Mouse (Mus musculus) adrenal gland, adult (tissue): Measurements from ENCODE around the gene Serpina3j.
"Not testable (repeated sequence)": the region's sequence is repeated elsewhere in the genome, so short reads cannot be mapped to it uniquely, and the experiment has no call there.

Source experiments
- DNase-seq, 2 experiments: peaks; one replicate each; pipeline ENCODE4 v3.0.0; 2022 to 2023; ENCODE audit warnings: low spot score in 1 of 2; ENCODE audit not compliant: inconsistent age in 2 of 2

The Serpina3j gene

DNA sequence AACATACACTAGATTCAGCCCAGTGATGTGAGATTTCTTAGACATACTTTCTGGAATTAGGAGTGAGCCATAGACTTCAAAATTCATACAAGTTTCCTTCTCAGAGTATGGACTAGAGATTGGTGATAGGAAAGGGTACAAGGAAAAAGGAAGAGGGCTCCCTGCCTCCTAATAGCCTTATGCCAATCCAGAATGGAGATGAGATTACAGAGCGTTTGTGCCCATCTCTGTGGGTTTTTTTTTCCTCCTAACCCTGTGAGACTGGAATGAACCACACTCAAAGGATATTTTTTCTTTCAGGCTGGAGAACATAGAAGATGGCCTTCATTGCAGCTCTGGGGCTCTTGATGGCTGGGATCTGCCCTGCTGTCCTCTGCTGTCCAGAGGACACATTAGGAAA, at the start of gene Serpina3j:
Gene Serpina3j (plus strand): TSS at position 301 of the 400 bp plus-strand sequence.
- DNase-seq: no peak

DNA sequence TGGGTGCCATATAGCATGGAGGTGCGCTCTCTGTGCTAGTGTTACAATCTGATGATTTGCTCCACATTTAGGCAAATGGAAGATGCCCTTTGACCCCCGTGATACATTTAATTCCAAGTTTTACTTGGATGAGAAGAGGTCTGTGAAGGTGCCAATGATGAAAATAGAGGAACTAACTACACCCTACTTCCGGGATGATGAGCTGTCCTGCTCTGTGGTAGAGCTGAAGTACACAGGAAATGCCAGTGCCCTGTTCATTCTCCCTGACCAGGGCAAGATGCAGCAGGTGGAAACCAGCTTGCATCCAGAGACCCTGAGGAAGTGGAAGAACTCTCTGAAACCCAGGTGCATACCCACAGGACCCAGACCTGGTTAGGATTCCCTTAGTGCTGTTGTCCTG, 48.0 kb upstream of the Serpina3j start:
- DNase-seq: no peak

DNA sequence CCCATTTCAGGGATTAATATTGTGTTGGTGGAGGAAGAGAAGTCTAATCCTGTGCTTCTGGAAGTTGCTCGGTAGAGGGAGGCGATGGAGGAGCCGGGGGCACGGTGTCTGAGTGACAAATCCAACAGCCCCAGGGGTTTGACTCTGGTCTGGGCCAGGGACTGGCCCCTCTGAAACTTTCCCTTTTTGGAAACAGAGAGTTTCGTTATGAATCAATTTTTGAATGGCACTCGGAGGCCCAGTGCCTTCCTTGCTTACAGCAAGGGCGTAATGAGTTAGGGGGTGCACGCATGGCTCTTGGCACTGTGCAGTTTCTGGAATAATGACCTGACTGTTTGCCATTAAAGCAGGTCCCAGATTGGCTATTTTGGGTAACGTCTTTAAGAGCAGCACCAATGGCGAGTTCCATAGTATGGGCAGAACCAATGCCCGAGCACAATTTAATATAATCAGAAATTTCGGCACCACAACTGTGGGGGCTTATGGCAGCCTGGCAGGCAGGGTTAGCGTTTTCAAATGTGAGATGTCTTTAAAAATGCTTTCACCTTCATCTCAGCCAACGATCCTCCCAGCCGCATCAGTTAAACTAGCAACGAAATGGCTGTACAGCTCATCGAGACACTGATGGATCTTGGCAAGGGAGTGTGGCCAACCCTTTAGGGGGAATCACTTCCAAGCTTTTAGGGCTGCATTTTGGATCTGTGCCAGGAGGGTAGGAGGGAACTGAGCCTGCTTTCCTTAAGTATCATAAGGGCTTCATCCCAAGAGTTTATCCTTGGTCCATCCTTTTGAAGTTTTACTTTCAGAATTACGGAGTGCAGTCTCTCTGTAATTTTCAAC, 35.9 kb upstream of the Serpina3j start:
- no peak for DNase-seq

DNA sequence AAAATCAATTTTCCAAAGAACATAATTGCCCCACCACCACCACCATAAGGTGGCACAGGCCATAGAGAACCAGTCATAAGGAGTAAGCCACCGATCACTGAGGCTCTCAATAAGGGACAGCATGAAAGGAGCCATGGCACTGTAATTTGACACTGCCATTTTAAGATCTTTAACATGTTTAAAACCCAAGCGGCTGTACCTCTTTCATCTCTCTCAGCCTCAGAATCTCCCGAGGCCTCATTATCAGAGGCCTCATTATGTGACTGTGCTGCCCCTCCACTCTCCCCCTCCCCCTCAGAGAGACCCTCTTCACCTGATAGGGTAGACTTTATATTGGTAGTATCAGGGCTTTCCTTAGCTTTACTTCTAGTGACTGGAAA, 35.3 kb upstream of the Serpina3j start:
- DNase-seq: no peak

DNA sequence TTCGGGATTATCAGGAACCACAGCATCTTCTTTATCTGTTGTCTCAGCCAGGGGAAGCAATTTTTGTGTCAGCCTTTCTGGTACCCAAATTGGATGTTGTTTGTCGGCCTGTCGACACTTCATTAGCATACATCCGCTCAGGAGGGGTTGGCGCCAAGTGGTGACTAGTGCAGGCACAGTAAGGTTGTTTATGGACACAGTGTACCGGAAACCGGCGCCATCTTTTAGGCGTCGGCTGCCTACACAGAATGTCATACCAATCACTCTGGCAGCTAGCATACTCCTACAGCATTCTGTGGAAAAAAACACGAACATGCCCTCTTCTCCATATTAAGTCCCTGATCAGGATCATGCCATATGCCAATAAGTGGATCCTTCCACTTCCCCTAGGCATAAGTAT, 31.0 kb upstream of the Serpina3j start:
- DNase-seq: no peak

DNA sequence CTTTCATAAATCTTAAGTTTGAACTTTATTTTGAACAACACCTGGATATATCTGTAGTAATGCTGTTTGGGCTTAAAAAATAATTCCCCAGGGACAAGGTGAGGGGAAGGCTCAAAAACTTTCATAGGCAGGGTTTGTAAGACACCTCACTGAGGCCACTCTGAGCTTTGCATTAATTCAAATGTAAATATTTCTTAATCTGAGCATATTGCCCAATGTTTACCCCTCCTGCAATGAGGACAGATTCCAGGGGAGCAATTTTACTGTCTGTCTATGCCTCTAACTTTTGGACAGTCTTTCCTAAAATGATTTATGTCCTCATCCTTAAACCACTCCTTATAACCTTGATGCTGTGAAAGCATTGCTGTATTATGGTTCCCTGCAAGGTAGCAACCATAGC, 26.0 kb upstream of the Serpina3j start:
- DNase-seq: no peak

DNA sequence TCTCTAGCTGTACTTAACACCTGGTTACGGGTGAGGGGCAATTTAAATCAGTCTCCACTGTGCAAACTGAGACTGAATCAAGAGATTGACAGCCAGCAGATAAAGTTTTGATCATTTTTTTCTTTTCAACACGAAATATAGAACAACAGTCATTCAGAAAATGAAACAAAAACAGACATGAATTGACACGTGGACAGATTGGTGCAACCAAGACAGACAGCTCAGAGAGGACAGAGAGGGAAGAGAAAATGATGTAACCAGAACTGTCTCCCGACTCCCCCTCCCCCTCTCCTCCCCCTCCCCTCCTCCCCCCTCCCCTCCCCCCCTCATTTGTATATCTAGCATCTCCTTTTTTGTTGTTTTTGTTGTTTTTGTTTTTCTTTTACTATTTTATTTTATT, 24.5 kb upstream of the Serpina3j start:
- no peak for DNase-seq

DNA sequence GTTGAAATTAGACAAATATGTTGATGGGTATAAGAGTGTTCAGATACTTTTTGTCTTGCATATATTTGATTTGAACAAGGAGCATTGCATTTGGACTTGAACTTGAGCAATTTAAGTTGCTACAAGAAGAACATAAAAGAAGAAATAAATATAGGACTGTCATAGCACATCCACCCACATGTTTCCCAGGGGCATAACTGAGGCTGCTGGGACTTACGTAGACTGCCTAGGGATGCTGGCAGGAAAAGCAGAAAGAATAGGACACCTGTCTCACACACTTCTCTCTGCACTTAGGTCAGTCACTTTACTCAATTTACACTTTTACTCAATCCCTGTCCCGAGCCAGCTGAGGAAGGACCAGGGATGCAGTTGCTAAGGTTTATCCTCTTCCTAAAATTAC, 20.4 kb upstream of the Serpina3j start:
- DNase-seq: no peak

DNA sequence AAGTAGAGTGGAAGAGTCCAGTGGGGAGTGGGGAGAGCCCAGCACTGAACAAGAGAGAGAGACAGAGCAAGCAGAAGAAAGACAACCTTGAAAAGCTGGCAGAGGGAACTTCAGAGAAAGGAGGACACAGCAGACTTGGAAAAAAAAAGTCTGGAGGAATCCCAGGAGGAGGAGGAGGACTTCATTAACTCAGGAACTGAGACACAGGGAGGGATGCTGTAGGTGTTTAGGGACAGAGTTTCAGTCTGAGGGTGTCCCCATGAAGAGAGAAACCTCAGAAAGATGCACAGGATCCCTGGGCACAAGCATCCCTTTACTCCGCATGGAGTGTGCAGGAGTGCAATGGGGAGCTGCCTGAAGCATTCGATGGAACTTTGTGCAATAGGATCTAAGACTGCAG, 16.3 kb upstream of the Serpina3j start:
- no peak for DNase-seq

DNA sequence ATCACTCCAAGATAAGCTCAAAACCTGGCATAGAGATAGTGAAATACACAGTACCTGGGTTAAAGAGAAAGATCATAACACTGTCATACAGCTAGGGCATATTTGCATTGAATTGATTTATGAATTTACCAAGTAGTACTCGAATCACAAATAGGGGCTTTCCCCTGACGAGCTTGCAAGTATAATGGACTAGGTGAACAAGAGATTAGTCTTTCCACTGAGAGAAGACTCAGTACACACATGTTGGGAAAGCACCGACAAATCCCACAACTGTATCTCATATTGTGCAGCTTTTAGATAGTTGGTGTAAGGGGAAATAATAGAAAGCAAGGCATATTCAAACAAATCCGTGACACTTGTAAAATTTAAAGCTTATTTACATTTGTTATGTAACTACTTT, 8.4 kb upstream of the Serpina3j start:
- no peak for DNase-seq

DNA sequence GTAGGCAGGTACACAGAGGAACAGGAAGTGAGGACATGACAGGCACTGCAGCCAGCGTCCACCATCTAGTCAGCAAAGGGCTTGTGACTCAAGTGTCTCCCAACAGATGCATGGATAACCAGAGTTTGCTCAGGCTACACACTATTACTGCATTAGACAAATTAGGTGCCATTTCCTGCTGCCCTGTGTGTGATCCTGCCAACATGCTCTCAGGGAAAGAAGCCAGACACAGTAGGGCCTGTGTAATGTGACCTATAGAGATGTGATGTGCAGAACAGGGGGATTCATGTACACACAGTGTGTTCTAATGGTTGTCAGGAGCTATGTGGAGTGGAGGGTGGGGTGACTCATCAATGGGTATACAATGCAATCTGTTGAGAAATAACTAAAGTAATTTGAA, 8.1 kb downstream of the Serpina3j start:
- no peak for DNase-seq

DNA sequence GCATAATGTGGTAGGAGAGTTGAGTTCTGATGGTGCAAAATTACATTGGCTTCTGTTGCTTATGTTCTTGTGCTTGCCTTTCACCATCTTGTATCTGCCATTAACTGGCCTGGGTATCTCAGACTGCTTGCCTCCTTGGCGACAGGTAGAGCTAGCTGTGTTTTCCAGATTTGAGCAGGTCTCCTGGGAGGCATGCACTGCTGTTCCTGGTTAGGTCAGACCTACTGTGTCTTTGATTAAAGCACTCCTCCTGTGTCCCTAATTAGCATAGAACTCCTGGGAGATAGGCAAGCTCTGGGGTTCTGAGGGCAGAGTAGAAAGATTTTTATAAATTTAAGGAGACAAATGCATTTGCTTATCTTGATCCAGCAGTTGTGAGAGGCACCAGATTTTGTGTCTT, 17.3 kb downstream of the Serpina3j start:
- DNase-seq: no peak

DNA sequence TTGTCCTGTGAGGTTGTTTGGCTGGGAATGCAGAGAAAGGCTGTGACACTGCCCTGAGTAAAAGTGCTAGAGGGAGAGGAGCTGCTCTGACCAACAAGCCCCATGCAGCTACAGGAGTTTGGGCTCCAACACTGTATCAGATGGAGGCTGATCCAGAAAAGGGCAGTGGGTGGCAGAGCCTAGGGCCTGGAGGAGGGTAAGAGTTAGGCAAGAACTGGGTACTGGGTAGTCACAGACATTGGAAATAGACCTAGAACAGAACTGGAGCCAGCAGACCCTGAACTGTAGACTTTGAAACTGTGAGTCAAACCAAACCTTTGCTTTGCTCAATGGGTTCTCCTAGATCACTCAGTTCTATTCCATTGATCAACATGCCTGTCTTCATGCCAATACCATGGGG, 22.5 kb downstream of the Serpina3j start:
- DNase-seq: not testable (repeated sequence)

DNA sequence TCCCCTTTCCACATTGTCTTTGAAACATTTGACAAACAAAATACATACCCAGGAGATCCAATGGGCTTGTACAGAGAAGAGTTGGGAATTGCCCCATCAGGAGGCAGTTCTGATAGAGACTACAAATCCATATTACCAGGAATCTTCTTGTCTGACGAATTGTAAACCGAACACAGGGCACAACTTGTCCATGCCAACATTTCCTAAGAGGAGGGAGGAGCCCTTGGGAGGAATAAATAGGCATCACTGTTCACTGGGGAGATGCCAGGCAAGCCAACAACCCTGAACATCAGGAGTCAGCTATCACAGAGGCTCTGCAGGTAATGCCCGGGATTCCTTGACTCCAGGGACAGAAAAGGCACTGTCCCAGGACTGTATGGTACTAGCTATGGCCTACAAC, 23.9 kb downstream of the Serpina3j start, which contains the start of the genes Serpina3k and Serpina3m:
Gene Serpina3k (plus strand): TSS at position 261 of the 400 bp plus-strand sequence.
Gene Serpina3m (plus strand): TSS at position 261 of the 400 bp plus-strand sequence.
- DNase-seq: not testable (repeated sequence)

DNA sequence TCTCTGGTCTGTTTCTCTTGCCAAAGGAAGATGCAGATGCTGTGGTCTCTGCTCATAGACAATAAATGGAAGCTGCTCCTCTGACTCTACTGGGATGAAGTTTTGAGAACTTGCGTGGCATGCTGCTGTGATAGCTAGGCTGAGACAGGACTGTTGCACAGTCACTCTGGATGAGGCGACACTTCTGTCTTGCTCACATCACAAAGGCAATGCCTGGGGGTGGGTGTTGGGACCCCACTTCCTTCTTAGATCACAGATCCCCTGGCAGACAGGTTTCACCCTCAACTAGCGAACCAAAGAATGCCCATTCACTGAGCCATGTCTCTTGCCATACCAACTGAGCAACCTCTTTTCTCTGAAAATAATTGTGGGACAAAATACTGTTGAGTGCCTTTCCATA, 24.4 kb downstream of the Serpina3j start:
- no peak for DNase-seq

DNA sequence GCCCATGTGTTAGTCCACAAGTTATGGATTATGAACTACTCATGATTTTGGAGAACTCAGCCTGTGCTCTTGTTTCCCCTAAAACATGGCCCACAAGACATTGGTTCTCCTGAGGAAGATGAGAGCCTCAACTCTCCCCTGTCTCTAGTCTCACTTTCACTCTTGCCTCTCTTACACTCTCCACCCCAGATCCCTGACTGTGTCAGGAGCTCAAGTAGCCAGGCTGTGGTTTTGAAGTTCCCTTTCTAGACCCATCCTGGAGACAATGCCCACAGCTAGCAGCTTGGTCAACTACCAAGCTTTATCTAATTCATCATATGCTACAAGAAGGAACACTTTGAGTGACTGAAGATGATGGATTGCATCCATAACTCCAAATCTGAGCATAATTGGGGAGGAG, 28.1 kb downstream of the Serpina3j start:
- not testable (repeated sequence) for DNase-seq

DNA sequence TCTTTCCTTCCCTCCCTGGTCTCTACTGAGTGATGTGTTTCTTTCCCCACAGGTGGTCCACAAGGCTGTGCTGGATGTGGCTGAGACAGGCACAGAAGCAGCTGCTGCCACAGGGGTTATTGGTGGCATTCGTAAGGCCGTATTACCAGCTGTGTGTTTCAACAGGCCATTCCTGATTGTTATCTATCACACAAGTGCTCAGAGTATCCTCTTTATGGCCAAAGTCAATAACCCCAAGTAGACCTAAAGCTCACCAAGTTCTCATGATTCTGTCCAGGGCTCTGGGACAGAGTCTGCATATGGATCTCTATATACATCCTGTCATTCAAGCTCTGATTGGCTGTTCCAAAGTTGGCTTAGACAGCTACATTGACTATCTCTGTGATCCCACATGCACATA, 30.8 kb downstream of the Serpina3j start:
- DNase-seq: no peak

DNA sequence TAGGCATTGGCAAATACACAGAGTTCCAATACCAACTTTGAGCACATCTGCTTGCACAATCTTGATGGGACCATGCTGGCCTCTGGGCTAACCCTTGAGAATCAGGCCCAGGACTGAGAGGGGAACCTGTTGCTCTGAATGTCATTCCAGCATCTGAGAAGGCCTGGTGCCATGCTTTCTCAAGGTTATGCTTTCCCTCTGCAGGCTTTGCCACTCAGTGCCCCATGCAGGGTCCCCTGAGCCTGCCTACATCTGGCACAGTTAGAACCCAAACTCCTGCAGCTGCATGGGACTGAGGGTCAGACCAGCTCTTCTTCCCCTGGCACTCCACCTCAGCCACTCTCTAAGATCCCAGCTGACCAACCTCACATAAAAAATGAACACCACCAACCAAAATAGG, 31.4 kb downstream of the Serpina3j start:
- DNase-seq: no peak

DNA sequence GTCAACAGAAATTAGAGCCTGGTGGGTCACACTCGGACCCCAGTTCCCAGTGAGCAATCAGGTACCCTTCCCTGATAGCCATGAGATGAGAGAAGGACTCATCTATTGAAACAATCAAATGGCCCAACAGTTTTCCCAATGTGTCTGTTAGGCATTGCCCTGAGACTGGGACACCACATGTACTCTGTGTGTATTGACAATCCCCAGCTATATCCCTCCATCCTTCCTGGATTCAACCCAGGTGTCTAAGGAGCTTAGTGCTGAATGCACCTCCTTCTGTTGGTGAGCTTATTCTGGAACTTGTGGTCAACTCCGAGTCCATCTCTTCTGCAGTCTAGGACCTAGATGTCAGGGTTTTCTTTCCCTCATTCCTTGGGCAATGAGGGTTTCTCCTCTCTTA, 32.7 kb downstream of the Serpina3j start:
- no peak for DNase-seq

DNA sequence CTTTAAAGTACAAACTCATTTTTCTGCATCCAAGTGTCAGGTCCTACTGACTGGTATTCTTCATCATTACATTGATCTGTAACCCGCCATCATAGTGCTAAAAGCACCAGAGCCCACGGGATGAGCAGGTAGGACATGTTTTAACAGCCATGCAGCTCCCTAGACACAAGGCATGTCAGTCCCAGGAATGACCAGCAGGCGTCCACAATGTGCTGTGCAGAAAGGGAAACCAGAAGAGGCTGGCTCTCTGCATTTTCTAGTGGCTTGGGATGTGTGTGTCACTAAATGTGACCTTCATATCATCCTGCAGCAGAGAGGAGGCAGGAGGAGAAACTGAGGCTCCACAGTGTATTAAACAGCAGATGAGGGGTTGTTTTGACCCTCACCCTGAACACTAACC, 37.5 kb downstream of the Serpina3j start:
- peak; percentile 28 to 76 for DNase-seq

DNA sequence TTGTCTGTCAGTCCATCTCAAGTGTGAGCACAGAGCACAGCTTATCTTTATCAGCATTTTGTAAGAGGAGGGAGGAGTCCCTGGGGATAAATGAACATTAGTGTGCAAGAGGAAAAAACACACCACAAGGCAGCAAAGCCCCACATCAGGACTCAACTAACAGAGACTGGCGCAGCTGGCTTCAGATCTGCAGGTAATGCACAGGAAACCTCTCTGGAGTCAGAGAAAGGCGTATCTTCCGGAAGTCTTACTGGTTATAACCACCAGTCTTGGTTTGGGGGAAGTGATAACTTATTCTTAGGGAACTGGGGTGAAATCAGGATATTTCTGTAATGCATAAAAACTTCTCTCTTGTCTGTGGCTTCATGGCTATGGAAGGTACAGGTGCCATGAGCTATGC, 41.7 kb downstream of the Serpina3j start:
- DNase-seq: no peak

DNA sequence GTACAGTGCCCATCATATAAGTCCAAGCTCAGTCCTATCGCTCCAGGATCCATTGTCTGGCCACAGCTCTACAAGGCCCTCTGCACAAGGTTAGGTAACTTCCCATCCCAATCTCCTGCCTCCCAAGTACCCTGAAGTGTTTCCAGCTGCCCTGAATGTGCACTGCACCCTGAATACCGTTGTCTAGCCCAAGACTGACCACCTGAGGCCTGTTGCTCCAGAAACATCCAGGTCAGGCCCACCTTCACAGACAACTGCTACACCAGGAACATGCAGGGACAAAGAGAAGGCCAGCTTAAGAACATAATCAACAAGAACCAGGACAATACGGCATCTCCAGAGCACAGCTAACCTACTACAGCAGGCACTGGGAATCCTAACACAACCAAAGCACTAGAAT, 55.6 kb downstream of the Serpina3j start:
- no peak for DNase-seq
